Mouse (Mus musculus) CD8-positive naive resting alpha-beta T cell, adult 2 months (primary cell): ENCODE measurements around the gene Preb.
A peak's percentile ranks its signal among the peaks of the same experiment; 100 is the strongest.

Source experiments
- DNase-seq, 2 experiments: peaks; one replicate each; pipeline ENCODE4 v3.0.0; 2022; ENCODE audit warnings: low read depth in 2 of 2, low spot score in 2 of 2

Preb gene

GRCm38 (mm10) chr5:30955751-30956150 is 4.4 kb downstream of the Preb start:
- no peak for DNase-seq

DNA sequence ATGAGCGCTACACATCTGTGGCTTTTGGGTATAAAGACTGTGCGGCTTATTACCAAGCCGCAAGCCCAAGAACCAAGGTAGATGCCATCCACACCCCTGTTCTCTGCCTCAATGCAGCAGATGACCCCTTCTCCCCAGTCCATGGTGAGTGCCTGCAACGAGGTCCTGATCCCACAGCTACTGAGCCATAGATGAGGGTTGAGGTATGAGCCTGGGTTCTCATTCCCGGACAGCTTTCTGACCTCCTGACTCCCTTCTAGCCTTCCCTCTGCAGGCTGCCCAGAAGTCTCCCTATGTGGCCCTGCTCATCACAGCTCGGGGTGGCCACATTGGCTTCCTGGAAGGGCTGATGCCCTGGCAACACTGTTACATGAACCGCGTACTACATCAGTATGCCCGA is 5.6 kb downstream of the Preb start:
- DNase-seq, result no peak

- DNase-seq, result no peak
Observed at GRCm38 (mm10) chr5:30954065-30954464, 6.1 kb downstream of the Preb start.

DNA sequence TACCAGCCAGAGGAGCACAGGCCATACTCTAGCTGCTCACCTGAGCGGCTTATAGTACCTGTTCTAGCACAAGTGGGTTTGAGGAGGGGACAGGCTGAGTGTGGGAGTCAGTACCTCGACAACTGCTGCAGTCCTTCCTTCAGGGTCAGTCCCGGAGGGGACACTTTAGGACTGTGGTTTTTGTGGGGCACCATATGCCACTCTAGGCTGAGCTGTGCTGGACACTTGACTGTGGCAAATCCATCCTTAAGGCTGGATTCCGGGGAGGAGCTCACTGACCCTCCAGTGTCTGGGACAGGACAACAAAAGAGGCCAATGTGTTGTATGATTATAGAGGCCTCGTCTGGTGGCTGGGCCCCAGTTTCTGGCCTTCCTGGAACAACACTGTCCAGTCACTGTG is 7.6 kb downstream of the Preb start:
- no peak for DNase-seq

DNA sequence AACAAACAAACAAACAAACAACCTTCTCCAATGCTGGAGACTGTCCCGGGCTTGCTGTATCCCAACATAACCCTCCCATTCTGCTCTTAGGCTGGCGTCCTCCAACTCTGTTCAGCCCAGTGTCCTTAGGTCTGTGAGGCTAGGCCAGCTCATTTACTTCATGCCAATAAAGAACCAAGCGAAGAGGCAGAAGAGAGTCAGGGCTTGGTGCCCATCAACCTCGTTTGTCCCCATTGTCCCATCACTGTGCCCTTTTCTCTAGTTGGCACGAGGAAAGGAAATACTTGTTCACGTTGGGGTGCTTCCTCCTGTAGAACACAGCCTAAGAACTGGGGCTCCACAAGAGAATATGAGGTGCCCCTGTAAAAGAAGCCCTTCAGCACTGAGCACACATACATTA is 8.5 kb downstream of the Preb start:
- no peak for DNase-seq

- no peak for DNase-seq
Observed at GRCm38 (mm10) chr5:30950922-30951321, 9.2 kb downstream of the Preb start.

GRCm38 (mm10) chr5:30950451-30950850 is 9.7 kb downstream of the Preb start:
- no peak for DNase-seq

GRCm38 (mm10) chr5:30949654-30950326 is 10.4 kb downstream of the Preb start:
- peak; percentile 80 to 83 for DNase-seq

GRCm38 (mm10) chr5:30948620-30949019 is 11.5 kb downstream of the Preb start:
- no peak for DNase-seq

GRCm38 (mm10) chr5:30944956-30945781 is 15.0 kb downstream of the Preb start, which contains the start of gene Cgref1:
Gene Cgref1 (minus strand): TSS chr5:30945591.
- no peak for DNase-seq

DNA sequence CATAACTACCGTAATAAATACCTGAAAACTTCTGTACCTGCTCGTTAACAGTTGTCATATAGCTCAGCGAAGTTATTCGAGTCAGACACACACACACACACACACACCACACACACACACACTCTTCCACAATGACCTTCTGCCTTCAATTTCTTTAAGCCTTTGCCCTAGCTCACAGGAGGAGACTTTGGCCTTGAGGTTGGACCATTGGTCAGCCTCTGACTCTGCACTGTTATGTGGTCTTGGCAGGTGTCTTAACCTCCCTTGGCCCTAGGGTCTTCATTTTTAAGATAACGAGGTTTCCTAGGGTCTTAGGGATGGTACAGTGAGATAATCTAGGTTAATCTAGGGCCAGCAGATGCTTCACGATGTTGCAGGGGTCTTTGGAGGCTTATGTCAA is 15.8 kb downstream of the Preb start:
- DNase-seq, result no peak

DNA sequence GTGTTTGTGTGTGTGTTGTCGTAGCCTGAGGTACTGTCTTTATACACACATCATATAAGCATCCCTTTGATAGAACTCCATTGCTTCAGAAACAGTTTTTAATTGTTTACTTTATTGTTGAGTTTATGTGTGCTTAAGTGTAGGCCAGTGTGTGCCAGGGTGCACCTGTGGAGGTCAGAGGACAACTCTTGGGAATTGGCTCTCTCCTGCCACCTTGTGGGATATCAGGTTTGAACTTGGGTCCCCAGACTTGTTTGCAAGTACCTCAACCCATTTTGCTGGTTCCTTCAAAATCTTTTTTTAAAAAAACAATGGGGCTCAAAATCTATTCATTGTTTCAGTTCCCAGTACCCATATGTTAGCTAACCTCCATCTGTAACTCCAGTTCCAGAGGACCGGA is 17.2 kb downstream of the Preb start:
- no peak for DNase-seq

DNA sequence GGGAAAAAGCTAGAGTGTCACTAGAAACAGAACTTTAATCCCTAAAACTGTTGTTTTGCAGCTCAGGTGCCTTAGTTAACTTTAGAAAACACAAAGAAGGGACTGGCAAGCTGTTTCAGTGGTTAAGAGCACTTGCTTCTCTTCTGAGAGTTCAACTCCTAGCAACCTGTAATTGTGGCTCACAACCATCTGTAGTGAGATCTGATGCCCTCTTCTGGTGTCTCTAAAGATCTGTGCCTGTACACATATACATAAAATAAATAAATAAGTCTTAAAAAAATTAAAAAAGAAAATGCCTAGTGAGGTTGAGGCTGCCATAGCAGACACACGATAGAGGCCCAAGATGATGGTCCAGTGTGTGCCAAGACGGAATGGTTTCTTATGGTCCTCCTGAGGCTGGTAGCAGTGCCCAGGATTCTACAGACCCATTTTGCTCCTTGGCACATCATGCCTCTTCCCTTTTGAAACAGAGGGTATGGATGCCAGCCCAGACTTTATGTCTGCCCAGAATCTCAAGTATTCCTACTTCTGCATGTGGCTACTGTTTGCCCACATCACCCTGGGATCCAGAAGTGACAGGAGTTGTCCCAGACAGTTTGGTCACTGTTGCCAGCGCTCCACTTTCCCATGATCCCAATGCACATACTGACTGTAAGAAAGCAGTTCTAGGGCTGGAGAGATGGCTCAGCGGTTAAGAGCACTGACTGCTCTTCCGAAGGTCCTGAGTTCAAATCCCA is 25.3 kb downstream of the Preb start:
- no peak for DNase-seq

GRCm38 (mm10) chr5:30933705-30934104 is 26.5 kb downstream of the Preb start:
- no peak for DNase-seq

DNA sequence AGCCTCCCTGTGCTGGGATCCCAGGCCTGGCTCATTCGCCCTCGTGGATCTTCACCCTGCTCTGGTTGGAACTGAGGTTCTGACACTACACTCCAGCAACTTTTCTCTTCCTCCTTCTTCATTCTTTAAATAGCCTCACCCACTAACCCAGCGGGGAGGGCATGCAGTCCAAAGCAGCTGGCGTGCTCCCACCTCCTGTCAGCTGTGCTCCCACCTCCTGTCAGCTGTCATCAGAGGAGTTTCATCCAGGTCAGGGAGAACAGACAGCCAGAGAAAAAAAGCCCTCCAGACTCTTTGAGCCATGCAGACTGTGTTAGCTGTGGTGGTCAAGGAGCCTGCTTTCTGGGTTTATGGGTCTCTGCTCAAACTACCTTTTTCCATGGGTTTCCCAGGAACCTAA is 28.8 kb downstream of the Preb start:
- DNase-seq, result no peak

DNA sequence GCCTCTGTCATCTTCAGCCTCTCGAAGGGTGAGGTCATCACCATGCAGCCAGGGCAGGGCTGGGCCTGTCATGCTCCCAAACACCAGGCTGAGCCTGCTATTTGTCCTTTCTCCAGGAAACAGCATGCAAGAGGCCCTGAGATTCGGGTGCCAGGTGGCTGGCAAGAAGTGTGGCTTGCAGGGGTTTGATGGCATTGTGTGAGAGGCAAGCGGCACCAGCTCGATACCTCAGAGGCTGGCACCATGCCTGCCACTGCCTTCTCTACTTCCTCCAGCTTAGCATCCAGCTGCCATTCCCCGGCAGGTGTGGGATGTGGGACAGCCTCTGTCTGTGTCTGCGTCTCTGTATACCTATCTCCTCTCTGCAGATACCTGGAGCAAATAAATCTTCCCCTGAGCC is 29.3 kb downstream of the Preb start:
- no peak for DNase-seq

- DNase-seq, result peak in 1 of 2 experiments; percentile 55
Observed at GRCm38 (mm10) chr5:30930121-30930520, 30.0 kb downstream of the Preb start.

DNA sequence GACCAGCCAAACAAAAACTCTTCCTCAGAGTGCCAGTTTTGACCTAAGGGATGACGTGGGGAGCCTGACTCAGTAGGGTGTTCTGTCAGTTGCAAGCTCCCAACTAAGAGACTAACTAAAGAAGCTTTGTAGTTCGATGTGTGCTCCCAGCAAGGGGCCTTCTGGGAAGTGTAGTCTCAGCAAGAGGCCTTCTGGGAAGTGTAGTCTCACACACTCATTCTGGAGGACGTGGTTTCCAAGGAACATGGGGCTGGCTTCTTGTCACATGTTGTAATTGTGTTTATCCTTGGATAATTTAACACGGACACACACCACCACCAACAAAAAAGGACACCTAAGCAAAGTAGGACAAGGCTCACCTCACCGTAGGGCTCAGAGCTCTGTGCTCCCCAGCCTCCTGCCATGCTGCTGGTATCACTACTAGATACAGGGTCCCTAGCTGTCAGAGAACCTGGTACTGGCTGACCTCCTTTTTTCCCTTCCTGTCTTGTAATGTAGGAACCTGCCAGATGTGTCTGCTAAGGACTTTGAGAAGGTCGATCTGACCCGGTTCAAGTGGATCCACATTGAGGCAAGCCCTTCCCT is 32.1 kb downstream of the Preb start:
- no peak for DNase-seq

DNA sequence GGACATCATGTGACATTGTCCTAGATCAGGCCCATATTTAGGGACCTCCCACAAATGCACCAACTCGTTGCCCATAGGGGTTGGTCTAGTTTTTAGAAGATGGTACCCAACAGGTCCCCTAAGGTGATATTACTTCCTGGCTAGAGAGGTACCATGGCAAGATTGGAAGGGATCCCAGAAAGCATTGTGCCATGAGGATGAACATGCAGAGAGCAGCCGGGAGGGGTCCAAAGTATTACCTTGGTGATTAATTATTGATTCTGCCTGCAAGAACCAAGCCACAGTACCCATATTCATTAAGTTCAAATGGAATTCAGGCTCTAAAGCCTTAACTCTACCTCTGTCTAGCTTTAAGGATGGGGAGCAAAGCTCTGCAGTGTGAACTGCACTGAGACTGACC is 34.1 kb downstream of the Preb start:
- DNase-seq, result no peak

DNA sequence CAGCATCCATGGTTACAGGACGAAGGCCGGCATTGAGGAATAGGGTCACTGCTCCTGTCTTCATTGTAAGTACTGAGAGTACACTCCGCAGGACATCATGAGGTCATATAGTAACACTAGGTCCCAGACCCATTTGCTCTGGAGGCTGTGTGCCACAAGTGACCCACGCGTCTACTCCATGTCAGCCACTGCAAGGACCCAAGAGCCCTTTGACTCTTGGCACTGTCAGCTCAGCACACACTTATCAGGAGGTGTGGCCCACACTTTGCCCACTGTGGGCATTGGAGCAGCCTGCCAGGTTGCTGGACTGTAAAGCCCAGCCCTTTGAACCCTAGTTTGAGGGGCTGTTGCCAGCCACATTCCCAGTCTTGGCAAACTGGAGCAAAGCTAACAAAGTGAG is 34.9 kb downstream of the Preb start:
- no peak for DNase-seq

DNA sequence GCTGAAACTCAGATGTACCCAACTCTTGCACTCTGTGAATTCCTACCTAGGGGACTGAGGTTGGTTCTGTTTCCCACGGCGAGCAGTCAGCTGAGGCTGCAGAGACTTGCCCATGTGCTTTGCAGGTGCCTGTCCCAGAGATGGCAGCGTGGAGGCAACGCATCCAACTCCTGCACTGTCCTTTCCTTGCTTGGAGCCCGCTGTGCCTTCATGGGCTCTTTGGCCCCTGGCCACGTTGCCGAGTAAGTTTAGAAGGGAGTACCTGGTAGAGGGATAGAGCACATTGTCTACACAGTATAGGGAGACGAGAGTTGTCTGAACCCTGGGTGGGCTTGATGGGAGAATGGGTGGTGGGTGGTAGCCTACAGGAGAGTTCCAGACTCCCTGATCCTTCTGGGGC is 35.5 kb downstream of the Preb start:
- no peak for DNase-seq

GRCm38 (mm10) chr5:30923119-30923518 is 37.0 kb downstream of the Preb start:
- DNase-seq, result no peak
